Mouse (Mus musculus) liver, adult 2 months (tissue): ENCODE data around the gene Nanog. TPM values are rescaled to one million over a fixed set of nuclear protein-coding genes. Genes with fewer than 3 reads are reported as not detected.

ENCODE experiments used
- DNase-seq: peaks from one replicate; pipeline ENCODE4 v3.0.0-alpha.2; 2011; ENCODE audit warnings: low read depth, low spot score; ENCODE audit errors: extremely low read depth
- H3K27ac ChIP-seq: fragments of 200-500 bp; replicated peaks from 2 replicates; pipeline ENCODE4 v1.5.1; 2012; ENCODE audit warnings: low read depth, mild to moderate bottlenecking, control low read depth, inconsistent platforms, low read length; ENCODE audit not compliant: insufficient read depth
- H3K27me3 ChIP-seq: fragments of 200-500 bp; 2 replicates; pipeline ENCODE4 v1.6.1; 2012; ENCODE audit warnings: mild to moderate bottlenecking, moderate library complexity, low read length, inconsistent platforms; ENCODE audit not compliant: control insufficient read depth, insufficient read depth
- H3K36me3 ChIP-seq: fragments of 200-500 bp; 2 replicates; pipeline ENCODE4 v1.6.1; 2012; ENCODE audit warnings: low read length, inconsistent platforms; ENCODE audit not compliant: control insufficient read depth, insufficient read depth
- H3K4me1 ChIP-seq: fragments of 200-500 bp; 2 replicates; pipeline ENCODE4 v1.6.1; 2011; ENCODE audit warnings: low read length; ENCODE audit not compliant: control insufficient read depth, insufficient read depth
- H3K4me3 ChIP-seq: fragments of 200-500 bp; 2 replicates; pipeline ENCODE4 v1.5.1; 2011; ENCODE audit warnings: low read depth, mild to moderate bottlenecking, control low read depth, low read length, moderate library complexity; ENCODE audit not compliant: insufficient read depth
- H3K79me2 ChIP-seq: fragments of 200-500 bp; 2 replicates; pipeline ENCODE4 v1.6.1; 2012; ENCODE audit warnings: inconsistent platforms, mild to moderate bottlenecking, low read length, moderate library complexity; ENCODE audit not compliant: control insufficient read depth, insufficient read depth
- H3K9ac ChIP-seq: fragments of 200-500 bp; 2 replicates; pipeline ENCODE4 v1.6.1; 2012; ENCODE audit warnings: low read depth, mild to moderate bottlenecking, control low read depth, inconsistent platforms, low read length
- CTCF ChIP-seq: fragments of 200-500 bp; IDR thresholded peaks from 2 replicates; pipeline ENCODE4 v1.5.1; 2011; ENCODE audit warnings: low read depth, low read length, control low read depth
- POLR2A ChIP-seq: fragments of 200-500 bp; IDR thresholded peaks from 2 replicates; pipeline ENCODE4 v1.6.1; 2011; ENCODE audit warnings: low read length, control low read depth; ENCODE audit not compliant: insufficient read depth; ENCODE audit errors: extremely low read depth
- WGBS: fragments of 180-500 bp; shearing (Covaris S2); methylation state at CpG from one replicate; pipeline ENCODE4 v1.1.7; 2018; 5-methylcytosine and 5-hydroxymethylcytosine counted together
- polyA plus RNA-seq: library from polyadenylated mRNA; depleted of rRNA; stranded (reverse); fragments of >200 nt; gene quantifications from 2 replicates; pipeline ENCODE4 v1.2.3, GENCODE M21; 2012
- total RNA-seq: library from RNA; depleted of rRNA; stranded (reverse); fragments of >200 nt; gene quantifications from 2 replicates; pipeline ENCODE4 v1.2.3, GENCODE M21; 2014

Nanog gene
- total and polyA plus RNA-seq, 2 experiments: not detected

DNA sequence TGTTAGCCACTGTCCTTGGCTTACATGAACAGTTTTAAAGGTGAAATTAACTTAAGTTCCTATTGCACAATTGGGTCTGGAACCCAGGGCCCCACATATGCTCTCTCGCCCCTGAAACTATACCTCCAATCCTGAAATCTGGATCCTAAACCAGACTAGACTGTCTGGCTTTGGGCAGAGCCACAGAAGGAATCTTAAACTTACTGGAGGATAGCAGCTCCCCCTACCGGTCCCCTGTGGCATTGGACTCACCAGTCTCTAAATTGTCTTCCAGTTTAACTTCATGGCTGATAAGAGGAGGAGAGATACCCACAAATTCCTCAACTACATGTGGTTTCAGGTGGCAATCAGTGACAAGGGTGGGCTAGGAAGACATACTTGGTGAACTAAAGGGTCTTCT is 12.7 kb downstream of the Nanog start:
- H3K79me2 ChIP-seq: no peaks in the 10 kb centered on the region
- 39% methylated on average over 2 of the region's 2 CpGs for WGBS
- no peak overlapping the region for H3K4me3 ChIP-seq
- no peak overlapping the region for H3K9ac ChIP-seq
- H3K36me3 ChIP-seq: no peaks in the 10 kb centered on the region
- TF ChIP-seq CTCF (peak; percentile 78), POLR2A (no peak)
- no peaks in the 10 kb centered on the region for H3K4me1 ChIP-seq
- H3K27me3 ChIP-seq: no peaks in the 10 kb centered on the region
- no peak overlapping the region for H3K27ac ChIP-seq
- DNase-seq: peak; percentile 40

DNA sequence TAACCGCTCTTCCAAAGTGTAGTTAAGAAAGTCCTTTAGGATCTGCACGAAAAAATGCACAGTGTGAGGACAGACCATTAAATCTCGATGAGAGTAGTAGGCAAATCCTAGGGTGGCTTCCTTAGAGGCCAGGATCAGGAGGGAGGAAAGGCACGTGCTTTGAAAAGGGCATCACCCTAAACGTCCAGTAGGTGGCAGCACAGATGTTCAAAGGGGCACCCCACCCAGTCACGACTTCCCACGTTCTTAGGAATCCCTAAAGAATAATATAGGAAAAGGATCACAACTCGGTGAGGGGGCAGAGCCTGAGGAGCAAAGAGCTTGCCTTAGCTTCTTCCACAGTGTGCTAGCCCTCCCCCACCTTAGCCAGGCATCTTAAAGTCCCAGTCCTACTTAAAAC is 32.7 kb downstream of the Nanog start:
- Histone ChIP-seq H3K9ac (no peak overlapping the region), H3K36me3 (no peaks in the 10 kb centered on the region), H3K4me1 (no peaks in the 10 kb centered on the region), H3K4me3 (no peak overlapping the region), H3K27ac (no peak overlapping the region), H3K79me2 (no peaks in the 10 kb centered on the region), H3K27me3 (peaks cover 6% of the 10 kb centered on the region; the same call in 1 of the 2 replicates)
- TF ChIP-seq CTCF (peak; percentile 79), POLR2A (no peak)
- DNase-seq: peak; percentile 26
- 13% methylated on average over 8 of the region's 8 CpGs for WGBS

DNA sequence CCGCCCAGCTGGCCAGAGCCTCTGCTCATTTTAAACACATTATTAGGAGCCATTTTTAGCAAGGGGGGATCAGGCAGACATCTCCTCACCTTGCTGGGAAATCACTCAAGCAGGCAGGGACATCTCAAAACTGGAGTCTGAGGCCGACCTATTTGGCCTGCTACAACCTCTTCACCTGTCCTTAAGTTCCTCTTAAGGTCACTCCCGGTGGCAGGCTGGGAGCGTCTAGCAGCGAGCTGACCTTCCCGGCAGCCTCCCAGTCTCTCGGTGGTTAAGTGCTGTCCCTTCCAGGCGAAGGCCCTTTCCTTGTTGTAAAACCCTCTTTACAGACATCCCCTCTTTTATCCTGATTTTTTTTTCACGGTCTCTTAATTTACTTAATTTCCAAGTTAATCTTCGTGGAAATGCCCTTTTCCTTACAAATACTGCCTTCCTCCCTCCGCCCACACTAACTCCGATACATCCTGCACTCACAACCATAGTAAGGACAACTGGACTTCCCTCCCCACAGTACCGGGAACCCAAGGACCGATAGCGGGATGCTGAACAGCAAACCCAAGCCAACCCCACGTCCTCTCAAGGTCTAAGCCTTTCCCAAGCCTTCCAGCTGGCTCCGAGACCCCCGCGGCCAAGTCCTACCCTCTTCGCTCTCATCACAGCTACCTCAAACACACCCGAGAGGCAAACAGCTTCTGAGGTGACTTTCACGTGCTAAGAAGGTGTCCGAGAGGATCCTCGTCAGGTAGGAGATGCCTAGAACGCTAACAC is 34.4 kb downstream of the Nanog start:
- Histone ChIP-seq H3K27me3 (peaks cover 6% of the 10 kb centered on the region; the same call in 1 of the 2 replicates), H3K4me1 (no peaks in the 10 kb centered on the region), H3K9ac (0 out of 2 replicates have a peak overlapping the region, but pooled peaks have one; percentile 10), H3K4me3 (peak overlapping the region; percentile 14), H3K79me2 (no peaks in the 10 kb centered on the region), H3K27ac (no peak overlapping the region), H3K36me3 (no peaks in the 10 kb centered on the region)
- no peak for DNase-seq
- no peak for TF ChIP-seq CTCF
- no peak for TF ChIP-seq POLR2A
- 15% methylated on average over 25 of the region's 25 CpGs for WGBS

DNA sequence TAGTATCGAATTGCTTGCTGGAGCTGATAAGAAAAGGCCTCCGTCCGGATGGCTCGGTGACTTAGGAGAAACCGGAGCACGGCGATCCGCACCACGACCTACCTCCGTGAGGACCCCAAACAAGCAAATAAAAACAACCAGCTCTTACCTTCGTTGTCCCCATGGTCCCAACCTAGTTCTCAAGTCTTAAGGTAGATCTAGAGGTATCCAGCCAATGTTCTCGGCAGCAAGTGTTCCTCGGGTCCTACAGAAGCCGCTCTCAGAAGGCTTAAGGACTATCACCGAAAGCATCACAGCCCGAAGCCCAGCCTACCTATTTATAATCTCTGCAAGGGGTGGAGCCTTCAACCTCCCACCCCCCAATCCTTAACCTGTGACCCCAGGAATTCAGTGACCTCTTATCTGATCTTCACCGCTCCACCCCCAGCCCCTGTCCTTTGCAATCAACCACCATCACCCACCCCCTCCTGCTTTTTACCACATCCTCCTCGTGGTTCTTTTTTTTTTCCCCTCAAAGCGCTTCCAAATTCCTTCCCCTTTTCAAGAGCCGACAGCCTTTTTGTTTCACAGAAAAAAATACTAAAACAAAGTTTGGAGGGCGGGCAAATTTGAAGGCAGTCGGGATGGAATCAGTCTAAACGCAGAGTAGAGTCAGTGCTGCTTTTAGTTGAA is 35.1 kb downstream of the Nanog start:
- peak overlapping the region; percentile 14 for H3K4me3 ChIP-seq
- H3K27me3 ChIP-seq: peaks cover 6% of the 10 kb centered on the region; the same call in 1 of the 2 replicates
- no peak for TF ChIP-seq CTCF
- no peak for TF ChIP-seq POLR2A
- H3K36me3 ChIP-seq: no peaks in the 10 kb centered on the region
- DNase-seq: peak; percentile 3
- H3K9ac ChIP-seq: no peak overlapping the region
- H3K79me2 ChIP-seq: no peaks in the 10 kb centered on the region
- H3K4me1 ChIP-seq: no peaks in the 10 kb centered on the region
- H3K27ac ChIP-seq: no peak overlapping the region
- 3% methylated on average over 23 of the region's 23 CpGs for WGBS

DNA sequence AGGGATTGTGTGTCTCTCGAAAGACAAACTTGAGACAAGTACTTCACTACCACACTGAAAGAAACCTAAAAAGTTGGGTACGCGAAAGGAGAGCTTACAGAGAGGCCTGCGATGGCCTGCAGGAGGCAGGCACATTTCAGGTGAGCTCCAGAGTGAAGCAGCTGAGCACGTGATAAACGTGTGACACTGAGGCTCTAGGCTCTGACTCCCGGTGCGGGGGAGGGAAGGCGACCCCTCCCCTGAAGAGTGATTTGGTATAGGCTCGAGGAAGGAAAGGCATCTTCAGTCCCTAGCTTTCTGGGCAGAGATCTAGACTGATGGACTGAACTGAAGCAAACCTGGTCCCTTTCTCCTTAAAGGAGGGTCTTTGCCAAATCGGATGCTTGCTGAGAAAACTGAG is 36.1 kb downstream of the Nanog start:
- WGBS: 33% methylated on average over 11 of the region's 11 CpGs
- no peaks in the 10 kb centered on the region for H3K4me1 ChIP-seq
- H3K27me3 ChIP-seq: peaks cover 6% of the 10 kb centered on the region; the same call in 1 of the 2 replicates
- H3K36me3 ChIP-seq: no peaks in the 10 kb centered on the region
- TF ChIP-seq CTCF (no peak), POLR2A (no peak)
- no peak overlapping the region for H3K4me3 ChIP-seq
- DNase-seq: no peak
- H3K9ac ChIP-seq: no peak overlapping the region
- no peak overlapping the region for H3K27ac ChIP-seq
- no peaks in the 10 kb centered on the region for H3K79me2 ChIP-seq
